Mouse (Mus musculus): Measurements from ENCODE around the gene Dok1. TPM values are rescaled to one million over a fixed set of nuclear protein-coding genes. Genes with fewer than 3 reads are reported as not detected.

Dok1 gene
- total and polyA plus RNA-seq, 3 experiments: 18.7 to 22.3 TPM; not detected in 1

- no peak for DNase-seq (ENCODE audit: low read depth, low spot score)
- Histone ChIP-seq H3K27ac (ENCODE audit: control insufficient read depth, low read depth, low read length) (no peak overlapping the region), H3K9ac (ENCODE audit: control insufficient read depth, low read depth, low read length, poor library complexity, severe bottlenecking) (no peak overlapping the region), H3K27me3 (ENCODE audit: control insufficient read depth in 1 of 2, insufficient read depth in 2 of 2, low read length in 2 of 2) (no peaks in the 10 kb centered on the region), H3K4me3 (ENCODE audit: control insufficient read depth in 1 of 2, insufficient read depth in 1 of 2, low read depth in 2 of 2, low read length in 2 of 2) (no peak overlapping the region), H3K36me3 (ENCODE audit: control insufficient read depth in 1 of 2, insufficient read depth in 2 of 2, low read length in 2 of 2) (no peaks in the 10 kb centered on the region), H3K4me1 (ENCODE audit: control insufficient read depth in 1 of 2, insufficient read depth in 2 of 2, low read length in 2 of 2) (no peaks in the 10 kb centered on the region), H3K9me3 (replicated peaks; ENCODE audit: insufficient read depth, low read length) (no peaks in the 10 kb centered on the region), H3K79me2 (ENCODE audit: control insufficient read depth, insufficient read depth, low read length, poor library complexity) (no peaks in the 10 kb centered on the region)
- TF ChIP-seq SIN3A (IDR thresholded peaks at IDR 0.05; ENCODE audit: low read length) (no peak), BHLHE40 (IDR thresholded peaks at IDR 0.05; ENCODE audit: borderline replicate concordance, low read depth, low read length) (no peak), EP300 (IDR thresholded peaks at IDR 0.05; ENCODE audit: low read depth in 1 of 2, low read length in 2 of 2) (no peak), ZNF384 (IDR thresholded peaks at IDR 0.05; ENCODE audit: low read depth, low read length) (no peak), RAD21 (IDR thresholded peaks at IDR 0.05; ENCODE audit: low read depth, low read length) (no peak), ZMIZ1 (IDR thresholded peaks at IDR 0.05; ENCODE audit: low read depth, low read length) (no peak), ELF1 (IDR thresholded peaks at IDR 0.05; ENCODE audit: low read depth, low read length) (no peak), MAX (IDR thresholded peaks at IDR 0.05; ENCODE audit: low read length) (no peak), NELFE (IDR thresholded peaks at IDR 0.05; ENCODE audit: low read depth, low read length) (no peak), CHD2 (IDR thresholded peaks at IDR 0.05; ENCODE audit: low read length) (no peak), USF1 (IDR thresholded peaks at IDR 0.05; ENCODE audit: low read depth, low read length) (no peak), ZKSCAN1 (IDR thresholded peaks at IDR 0.05; ENCODE audit: low read depth, low read length) (no peak), TAL1 (IDR thresholded peaks at IDR 0.05; ENCODE audit: low read length) (no peak), POLR2AphosphoS2 (IDR thresholded peaks at IDR 0.05; ENCODE audit: low read length) (no peak), MAZ (IDR thresholded peaks at IDR 0.05; ENCODE audit: low read depth, low read length) (no peak)
These were observed 35.0 kb upstream of the Dok1 start for GRCm38 (mm10) chr6:83068221-83068620.

- Histone ChIP-seq H3K79me2 (ENCODE audit: control insufficient read depth, insufficient read depth, low read length, poor library complexity) (no peaks in the 10 kb centered on the region), H3K4me3 (ENCODE audit: control insufficient read depth in 1 of 2, insufficient read depth in 1 of 2, low read depth in 2 of 2, low read length in 2 of 2) (no peak overlapping the region), H3K4me1 (ENCODE audit: control insufficient read depth in 1 of 2, insufficient read depth in 2 of 2, low read length in 2 of 2) (no peaks in the 10 kb centered on the region), H3K36me3 (ENCODE audit: control insufficient read depth in 1 of 2, insufficient read depth in 2 of 2, low read length in 2 of 2) (no peaks in the 10 kb centered on the region), H3K27me3 (ENCODE audit: control insufficient read depth in 1 of 2, insufficient read depth in 2 of 2, low read length in 2 of 2) (no peaks in the 10 kb centered on the region), H3K9me3 (replicated peaks; ENCODE audit: insufficient read depth, low read length) (no peaks in the 10 kb centered on the region), H3K9ac (ENCODE audit: control insufficient read depth, low read depth, low read length, poor library complexity, severe bottlenecking) (no peak overlapping the region), H3K27ac (ENCODE audit: control insufficient read depth, low read depth, low read length) (no peak overlapping the region)
- no peak for DNase-seq (ENCODE audit: low read depth, low spot score)
- TF ChIP-seq CHD1 (IDR thresholded peaks at IDR 0.05; ENCODE audit: low read depth, low read length) (no peak), HCFC1 (IDR thresholded peaks at IDR 0.05; ENCODE audit: low read depth, low read length) (no peak), RAD21 (IDR thresholded peaks at IDR 0.05; ENCODE audit: low read depth, low read length) (no peak), POLR2AphosphoS2 (IDR thresholded peaks at IDR 0.05; ENCODE audit: low read length) (no peak), MAX (IDR thresholded peaks at IDR 0.05; ENCODE audit: low read length) (no peak), GATA1 (IDR thresholded peaks at IDR 0.05; ENCODE audit: low read depth, low read length) (no peak), MYB (IDR thresholded peaks at IDR 0.05; ENCODE audit: low read depth, low read length) (no peak), GABPA (IDR thresholded peaks at IDR 0.05; ENCODE audit: low read depth, low read length) (no peak), MYC (IDR thresholded peaks at IDR 0.05; ENCODE audit: low read depth, low read length) (no peak), MAZ (IDR thresholded peaks at IDR 0.05; ENCODE audit: low read depth, low read length) (no peak), NELFE (IDR thresholded peaks at IDR 0.05; ENCODE audit: low read depth, low read length) (no peak)
These were observed 33.2 kb upstream of the Dok1 start for GRCm38 (mm10) chr6:83066441-83066840.
